Mouse (Mus musculus) cerebellum, postnatal 4 days (tissue): ENCODE measurements around the gene Trmt61a.
"Not testable (repeated sequence)": the region's sequence is repeated elsewhere in the genome, so short reads cannot be mapped to it uniquely, and the experiment has no call there.

Experiments used
- DNase-seq, 2 experiments: peaks; one replicate each; pipeline ENCODE4 v3.0.0; 2022; ENCODE audit warnings: low spot score in 2 of 2, mixed read lengths in 1 of 2

Trmt61a gene

DNA sequence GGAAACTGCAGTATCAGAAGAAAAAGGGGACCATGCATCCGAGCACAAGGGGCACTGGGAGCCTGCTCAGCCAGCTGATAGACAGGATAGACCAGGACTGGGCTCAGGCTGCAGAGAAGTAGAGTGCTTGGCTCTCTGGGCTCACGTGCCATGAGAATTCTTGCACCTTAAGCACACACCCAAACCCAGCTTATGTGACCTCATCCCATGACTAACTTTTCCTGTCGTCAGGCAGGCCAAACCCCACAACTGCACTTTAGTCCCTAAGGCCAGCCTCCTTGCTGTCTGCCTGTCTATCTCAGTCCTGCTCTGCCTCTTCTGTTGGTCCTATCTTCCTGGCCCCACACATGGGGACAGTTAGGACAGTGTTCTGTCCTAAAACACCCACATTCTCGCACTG, 19.8 kb downstream of the Trmt61a start:
- no peak for DNase-seq

DNA sequence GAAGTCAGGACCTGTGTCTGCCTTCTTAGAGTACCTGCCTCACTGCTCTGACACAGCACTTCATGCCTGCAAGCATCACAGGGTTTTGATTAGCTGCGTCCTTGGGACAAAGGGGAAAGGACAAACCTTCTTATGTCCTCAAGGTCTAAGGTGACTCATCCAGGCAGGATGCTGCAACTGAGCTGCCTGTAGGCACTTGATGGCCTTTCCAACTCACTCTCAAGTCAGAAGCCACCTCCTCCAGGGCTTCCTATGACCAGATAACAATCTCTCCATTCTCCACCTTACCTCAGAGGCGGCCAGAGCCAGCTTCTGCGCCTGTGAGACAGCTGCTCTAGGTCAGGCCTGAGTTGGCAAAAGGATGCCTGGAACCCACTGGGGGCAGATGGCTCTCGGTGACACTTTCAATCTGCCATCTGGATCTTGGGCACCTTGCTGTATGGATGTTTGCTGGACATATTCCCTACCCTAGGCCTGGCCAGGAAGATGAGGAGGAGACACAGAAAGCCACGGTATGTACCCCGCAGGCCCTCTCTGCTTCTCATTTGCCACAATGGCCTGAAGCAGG, 20.5 kb downstream of the Trmt61a start:
- peak in 1 of 2 experiments; percentile 61 for DNase-seq

DNA sequence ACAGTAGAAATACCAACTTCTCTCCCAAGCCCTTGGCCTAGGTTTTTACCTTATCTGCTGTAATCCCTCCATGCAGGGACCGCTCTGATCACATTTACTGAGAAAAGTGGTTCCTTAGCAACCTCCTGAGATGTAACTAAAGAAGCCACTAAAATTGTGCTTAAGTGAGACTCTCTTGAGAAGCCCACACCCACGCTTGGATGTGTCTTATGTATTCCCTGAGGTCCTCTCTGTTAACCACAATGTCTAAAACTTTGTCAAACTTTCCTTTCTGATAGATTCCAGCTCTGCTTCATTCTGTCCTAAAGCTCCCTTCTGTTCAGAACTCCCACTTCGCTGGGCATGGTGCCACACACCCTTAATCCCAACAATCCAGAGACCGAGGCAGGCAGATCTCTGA, 21.6 kb downstream of the Trmt61a start:
- DNase-seq: no peak

DNA sequence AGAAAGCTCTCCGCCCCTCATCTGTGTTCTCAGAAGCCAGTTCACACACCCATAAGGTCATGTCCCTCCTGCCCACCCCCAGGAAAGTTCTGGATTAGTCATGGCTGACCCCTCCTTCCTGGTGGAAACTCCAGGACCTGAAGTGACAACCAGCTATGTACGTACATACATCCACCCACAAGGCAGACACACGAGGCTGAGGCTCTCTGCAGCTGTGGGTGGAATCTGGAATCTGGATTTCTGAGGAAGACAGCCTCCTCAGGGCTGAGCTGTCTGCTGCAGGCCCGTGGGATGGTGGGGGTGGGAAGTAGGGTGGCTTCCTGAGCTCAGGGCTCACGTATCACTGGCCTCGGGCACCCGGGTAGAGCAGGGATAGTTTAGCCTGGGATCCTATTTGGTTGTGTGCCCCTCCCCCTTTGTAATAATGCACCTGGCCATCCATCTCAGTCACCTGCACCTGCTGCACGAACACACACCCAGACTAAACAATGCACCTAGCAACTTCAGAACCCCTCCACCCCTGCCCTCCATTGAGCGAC, 23.1 kb downstream of the Trmt61a start:
- DNase-seq: no peak

DNA sequence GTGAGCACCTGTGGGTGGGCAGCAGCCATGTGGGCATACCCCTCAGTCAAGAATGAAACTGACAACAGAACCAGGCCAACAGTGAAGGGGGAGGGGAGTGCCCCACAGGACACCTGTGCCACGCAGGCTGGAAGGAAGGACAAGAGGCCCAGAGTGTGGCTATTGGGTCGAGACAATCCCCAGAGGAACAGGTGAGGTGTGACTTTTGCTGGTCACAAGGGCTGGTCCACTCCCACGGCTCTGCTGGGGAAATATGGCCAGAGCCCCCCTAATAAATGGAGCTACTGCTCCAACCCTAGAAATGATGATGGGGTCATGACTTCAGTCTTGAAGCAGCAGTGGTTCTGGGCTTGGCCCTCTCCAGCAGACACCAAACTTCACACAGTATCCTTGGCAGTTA, 25.4 kb downstream of the Trmt61a start:
- no peak for DNase-seq

DNA sequence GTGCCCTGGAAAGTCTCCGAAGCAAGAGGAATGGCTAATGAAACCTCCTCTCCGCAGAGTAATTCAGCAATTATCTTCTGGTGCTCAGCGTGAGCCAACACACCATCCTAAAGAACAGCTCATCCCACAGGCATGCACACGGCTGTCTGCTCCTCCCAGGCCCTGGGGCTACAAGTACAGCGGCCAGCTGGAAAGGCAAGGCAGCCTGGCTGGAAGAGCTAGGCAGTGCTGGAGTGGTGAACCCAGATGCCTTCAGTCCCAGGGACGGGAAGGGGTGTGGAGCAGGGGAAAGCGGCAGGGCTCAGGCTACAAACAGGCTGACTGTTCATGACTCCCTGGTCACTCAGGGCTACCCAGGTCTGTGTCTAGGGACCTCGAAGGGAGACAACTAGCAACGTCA, 26.7 kb downstream of the Trmt61a start:
- no peak for DNase-seq

DNA sequence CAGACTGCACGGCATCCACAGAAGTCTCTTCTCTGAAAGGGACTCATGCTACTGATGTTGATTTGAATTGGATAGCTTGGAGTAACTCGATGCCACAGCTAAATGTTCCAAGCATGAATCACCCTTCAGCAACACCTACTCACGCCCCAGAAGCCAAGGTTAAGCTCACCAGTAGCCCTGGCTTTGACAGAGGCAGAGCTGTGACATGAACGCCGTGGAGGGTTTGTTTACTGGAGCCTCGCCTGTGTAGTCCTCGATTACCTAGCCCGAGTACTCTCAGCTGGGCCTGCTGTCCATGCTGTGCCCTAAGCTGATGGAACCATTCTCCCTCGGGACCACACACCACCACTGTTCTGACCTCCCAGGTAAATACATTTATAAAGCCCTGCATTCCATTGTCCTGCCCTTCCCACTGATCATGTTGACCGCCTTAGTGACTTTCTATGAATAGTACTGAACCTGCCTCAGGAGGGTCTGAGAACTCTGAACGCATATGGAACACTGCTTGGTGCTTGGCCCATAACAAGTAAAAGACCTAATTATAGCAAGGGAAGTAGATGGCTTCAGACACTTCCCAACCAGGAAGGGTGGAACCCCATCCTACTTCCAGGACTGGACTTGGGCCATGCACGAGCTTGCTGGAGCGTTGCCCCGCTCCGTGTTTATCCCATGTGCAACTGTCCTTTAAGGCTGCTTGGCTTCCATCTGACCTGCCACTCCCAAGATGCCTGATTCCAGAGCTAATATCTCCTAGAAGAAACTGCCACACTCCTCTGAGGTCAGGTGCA, 27.5 kb downstream of the Trmt61a start:
- no peak for DNase-seq

DNA sequence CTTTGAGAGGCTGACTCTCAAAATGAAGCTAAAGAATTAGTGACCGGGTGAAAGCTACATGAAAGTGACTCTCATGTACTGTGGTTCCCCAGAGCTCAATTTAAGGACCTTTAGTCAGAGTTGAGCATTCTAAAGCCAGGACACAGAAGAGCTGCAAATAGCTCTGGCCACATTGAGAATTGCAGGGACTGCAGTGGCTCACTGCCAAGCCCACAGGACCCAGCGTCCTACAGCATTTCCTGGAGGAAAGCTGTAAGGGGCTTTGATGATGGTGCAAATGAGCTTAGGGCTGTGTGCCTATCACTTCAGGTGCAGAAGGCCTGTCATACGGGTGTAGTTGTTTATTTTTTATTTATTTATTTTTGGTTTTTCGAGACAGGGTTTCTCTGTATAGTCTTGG, 30.3 kb downstream of the Trmt61a start:
- no peak for DNase-seq

DNA sequence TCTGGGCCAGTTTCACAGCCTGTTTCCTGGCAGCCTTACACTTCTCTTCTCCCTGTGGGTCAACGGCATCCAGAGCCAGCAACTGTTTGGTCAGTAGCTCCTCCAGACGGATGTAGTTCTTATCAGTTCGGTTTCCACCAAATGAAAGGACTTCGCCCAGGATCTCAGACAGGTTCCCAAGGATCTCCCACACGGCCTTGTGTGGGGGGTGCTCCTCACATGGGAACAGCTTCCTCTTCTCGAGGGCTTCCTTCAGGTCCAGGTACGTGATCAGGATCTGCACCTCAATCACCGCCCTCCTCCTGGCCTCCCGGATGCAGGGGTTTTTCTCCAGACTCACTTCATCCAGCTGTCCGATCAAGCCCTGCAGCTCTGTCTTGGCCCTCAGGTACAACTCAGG, 32.2 kb downstream of the Trmt61a start:
- DNase-seq: no peak

DNA sequence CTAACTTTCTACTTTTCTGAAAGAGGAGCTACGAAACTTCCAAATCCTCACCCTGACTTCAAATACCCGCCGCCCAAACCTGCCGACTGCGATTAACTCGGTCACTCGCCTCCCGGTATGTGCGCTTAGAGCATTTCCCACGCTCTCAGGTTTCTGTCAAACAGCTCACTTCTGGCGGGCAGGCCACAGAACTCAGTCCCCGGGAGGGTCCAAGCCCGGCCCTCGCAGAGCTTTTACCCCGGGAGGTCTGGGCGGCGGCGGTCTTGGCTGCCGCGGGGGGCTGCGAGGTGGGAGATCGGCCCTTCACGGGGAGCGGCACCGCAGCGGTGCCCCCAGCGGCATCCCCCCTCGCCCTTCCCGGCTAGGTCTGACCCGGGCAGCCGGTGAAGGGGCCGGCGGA, 34.6 kb downstream of the Trmt61a start:
- DNase-seq: peak in 1 of 2 experiments; percentile 22

DNA sequence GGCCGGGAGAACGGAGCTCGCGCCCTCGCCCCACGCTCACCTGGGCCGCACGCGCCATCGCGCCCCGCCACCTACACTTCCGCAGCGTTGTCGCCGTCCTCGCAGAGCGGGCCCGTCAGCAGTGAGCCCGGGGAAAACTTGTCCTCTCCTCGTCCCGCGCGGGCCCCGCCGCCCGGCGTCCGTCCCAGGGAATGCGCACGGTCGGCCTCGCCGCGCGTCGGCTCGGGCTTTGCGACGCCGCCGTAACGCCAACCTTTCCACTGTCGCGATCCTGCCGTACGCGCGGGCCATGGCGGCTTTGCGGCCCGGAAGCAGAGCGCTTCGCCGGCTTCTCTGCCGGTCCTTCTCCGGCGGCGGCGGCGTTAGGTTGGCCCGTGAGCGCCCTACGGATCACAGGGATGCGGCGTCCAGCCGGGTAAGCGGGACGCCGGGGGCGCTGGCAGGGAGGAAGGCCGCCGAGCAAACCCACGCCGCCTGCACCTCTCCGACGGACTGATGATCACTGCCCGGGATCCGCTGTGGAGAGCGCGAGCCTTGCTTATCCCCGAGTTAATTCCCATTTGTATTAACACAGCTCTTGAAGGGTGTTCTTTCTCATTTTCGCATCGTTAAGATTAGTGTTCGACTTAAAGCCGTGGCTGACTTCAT, 35.2 kb downstream of the Trmt61a start, which contains the start of the genes Bag5 and Apopt1:
TSS of gene Bag5 (minus strand) at position 254 of the 648 bp plus-strand sequence.
TSS of gene Apopt1 (plus strand) at position 258 of the 648 bp plus-strand sequence.
- DNase-seq: peak; percentile 74 to 91

DNA sequence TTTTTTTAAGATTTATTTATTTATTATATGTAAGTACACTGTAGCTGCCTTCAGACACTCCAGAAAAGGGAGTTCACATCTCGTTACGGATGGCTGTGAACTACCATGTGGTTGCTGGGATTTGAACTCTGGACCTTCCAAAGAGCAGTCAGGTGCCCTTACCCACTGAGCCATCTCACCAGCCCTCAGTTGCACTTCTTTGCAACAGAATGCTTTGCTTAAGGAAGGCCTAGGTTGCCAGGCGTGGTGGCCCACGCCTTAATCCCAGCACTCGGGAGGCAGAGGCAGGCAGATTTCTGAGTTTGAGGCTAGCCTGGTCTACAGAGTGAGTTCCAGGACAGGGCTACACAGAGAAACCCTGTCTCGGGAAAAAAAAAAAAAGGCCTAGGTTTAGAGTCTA, 36.0 kb downstream of the Trmt61a start:
- DNase-seq: not testable (repeated sequence)

DNA sequence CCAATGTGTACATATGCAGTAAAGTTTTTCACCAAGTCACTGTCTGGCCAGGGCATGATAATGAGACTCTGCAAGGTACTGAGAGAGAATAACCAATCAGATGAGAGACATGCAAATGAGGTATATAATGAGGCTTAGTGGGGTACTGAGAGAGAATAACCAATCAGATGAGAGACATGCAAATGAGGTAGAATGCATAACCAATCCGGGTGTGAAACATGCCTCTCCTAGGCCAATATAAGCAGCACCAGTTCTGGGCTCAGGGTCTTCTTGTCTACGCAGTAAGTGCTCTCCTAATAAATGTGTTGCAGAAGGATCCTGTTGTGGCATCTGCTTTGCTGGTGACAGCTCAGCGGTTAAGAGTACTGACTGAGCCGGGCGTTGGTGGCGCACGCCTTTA, 38.6 kb downstream of the Trmt61a start:
- DNase-seq: no peak

DNA sequence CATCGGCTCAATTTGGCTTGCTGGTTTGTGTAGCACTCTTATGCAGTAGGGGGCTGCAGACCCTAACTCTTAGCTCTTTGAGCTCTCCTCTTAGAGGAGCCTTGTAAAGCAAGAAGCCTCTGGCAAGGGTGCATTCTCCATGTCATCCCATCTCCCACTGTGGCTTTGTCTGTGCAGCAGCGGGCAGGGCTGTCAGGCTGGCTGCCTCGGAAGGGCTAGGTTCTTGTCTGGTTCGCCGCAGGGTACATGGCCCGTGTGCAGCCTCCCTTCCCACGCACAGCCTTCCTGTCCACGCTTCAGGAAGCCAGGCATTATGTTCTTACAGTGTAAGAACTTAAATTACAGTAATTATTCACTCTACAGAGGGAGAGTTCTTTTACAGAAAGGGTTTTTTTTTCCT, 40.8 kb downstream of the Trmt61a start:
- no peak for DNase-seq

DNA sequence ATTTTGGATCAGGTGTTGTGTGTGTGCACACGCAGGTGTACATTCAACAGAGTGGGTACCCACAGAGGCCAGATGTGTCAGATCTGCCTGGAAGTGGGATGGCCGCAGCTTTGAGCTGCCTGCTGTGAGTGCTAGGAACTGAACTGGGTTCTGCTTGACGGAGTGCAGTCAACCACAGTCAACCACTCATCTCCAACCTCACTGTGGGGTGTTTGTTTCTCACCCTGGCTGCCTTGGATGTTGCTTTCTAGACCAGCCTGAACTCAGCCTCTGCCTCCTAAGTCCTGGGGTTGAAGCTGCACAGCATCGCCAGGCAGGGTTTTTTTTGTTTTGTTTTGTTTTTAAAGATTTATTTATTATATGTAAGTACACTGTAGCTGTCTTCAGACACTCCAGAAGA, 42.3 kb downstream of the Trmt61a start:
- DNase-seq: no peak

DNA sequence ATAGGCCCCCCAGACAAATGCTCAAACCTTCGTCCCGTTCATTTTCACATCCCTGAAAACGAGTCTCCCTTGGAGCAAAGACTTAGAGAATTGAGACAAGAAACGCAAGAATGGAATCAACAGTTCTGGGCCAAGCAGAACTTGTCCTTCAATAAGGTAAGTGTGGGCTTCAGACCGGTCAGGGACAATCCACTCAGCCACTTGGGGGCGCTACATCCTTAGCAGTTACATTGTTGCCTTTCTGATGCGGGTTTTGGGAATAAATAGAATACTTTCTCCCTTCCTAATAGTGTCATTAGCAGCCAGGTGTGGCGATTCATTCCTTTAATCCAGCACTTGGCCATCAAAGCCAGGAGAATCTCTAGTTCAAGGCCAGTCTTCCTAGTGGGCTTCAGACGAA, 44.7 kb downstream of the Trmt61a start:
- peak in 1 of 2 experiments; percentile 66 for DNase-seq

DNA sequence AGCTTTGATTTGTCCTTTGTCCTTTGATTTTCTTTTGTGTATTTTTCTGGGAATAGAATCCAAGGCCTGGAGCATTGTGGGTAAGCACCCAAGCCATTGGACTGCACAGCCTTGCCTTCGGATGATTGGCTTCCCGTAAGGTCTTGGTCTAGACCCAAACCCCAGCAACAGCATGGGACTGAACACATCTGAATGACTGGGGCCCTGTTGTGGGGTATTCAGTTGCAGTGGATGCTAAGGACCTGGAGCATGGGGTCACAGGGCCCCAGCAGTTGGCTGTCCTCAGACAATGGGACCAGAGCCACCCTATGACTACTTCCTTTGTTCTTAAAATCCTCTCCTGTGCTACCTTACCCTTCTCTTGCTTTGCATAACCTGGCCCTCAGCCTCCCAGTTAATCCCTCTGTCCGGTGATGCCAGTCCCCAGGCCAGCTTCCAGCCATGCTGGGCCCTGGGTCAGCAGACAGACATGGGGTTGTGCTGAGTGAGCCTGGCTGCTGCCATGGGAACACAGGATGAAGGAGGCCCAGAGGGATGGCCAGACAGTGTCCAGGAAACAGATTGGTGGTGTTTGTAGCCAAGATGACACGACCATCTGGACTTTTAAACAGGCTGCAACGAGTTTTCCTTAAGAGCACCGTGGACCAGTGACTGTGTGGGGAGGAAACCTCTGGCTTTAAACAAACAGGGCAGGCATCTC, 46.9 kb downstream of the Trmt61a start:
- DNase-seq: peak in 1 of 2 experiments; percentile 60

DNA sequence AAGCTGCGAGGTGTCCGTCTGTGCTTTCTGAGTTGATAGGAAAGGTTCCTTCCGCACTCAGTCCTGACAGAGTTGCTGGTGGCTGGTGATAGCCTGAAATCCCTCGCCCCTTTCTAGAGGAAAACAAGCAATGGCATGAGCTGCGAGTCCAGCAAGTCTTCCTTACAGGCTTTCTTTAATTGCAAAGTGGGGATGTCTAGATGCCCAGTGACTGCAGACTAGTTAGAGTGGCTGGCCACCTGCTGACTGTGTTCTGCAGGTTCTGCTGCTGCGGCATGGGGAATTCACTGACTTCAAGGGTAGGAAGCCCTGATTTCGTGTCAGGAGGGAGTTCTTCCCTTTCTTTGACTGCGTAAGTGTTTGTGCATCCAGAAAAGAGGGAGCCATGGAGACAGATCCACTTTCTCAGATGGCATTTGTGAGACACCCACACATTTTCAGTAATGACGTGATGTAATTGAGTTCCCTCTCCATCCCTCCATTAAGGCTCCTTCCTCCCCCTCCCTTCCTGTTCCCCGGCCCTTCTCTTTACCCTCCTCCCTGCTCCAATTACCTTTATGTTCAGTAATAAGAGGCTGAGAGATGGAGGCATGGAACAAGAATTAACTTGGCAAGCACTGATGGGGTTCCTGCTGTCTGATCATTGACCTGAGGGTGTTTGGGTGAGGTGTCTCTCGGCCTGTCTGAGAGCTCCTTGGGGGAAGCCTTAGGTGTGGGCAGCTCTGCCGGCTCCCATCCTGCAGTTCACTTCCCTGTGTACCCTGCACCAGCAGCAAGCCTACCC, 47.6 kb downstream of the Trmt61a start:
- no peak for DNase-seq

DNA sequence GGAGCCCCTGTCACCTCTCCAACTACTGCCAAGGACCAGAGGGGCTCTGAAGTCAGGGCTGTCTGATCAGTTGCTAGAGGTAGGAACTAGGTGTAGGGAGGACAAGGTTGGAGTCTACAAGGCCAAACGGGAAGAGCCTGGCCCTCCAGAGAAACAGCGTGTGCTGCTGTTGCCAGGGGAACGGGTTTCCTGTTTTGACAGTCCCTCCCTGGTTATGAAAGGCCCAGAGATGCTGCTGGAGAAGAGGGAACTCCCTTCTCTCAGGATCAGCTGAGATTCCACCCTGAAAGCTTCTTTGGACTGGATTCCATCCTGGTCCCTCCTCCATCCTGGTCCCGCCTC, 48.2 kb downstream of the Trmt61a start:
- DNase-seq: no peak

DNA sequence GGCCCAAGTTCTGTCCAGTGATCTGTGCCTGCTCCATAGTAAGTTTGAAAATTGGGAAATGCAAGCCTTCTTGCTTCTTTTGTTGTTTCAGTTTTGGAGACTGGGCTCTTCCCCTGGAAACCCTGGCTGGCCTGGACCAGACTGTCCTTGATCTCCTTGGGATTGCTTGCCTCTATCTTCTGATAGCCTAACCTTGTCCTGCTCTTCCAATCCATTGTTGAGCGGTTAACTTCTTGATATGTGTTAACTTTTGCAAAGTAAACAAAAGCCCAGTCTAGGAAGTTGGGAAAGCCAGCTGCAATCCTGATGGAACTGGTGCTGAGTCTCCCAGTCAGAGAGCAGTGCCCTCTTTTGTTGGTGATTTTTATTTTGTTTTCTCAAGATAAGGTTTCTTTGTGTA, 50.1 kb downstream of the Trmt61a start:
- no peak for DNase-seq
